Mouse (Mus musculus) hematopoietic multipotent progenitor cell, adult 10-12 weeks (in vitro differentiated cells): Measurements from ENCODE around the gene Mageb1. TPM values are rescaled to one million over a fixed set of nuclear protein-coding genes. Genes with fewer than 3 reads are reported as not detected.

Experiments
- polyA plus RNA-seq: library from polyadenylated mRNA; stranded (reverse); fragments of >175 nt; gene quantifications from 2 replicates; pipeline ENCODE4 v1.2.3, GENCODE M21; 2012; ENCODE audit warnings: low replicate concordance

The Mageb1 gene
- polyA plus RNA-seq, result not detected in 2 replicates

DNA sequence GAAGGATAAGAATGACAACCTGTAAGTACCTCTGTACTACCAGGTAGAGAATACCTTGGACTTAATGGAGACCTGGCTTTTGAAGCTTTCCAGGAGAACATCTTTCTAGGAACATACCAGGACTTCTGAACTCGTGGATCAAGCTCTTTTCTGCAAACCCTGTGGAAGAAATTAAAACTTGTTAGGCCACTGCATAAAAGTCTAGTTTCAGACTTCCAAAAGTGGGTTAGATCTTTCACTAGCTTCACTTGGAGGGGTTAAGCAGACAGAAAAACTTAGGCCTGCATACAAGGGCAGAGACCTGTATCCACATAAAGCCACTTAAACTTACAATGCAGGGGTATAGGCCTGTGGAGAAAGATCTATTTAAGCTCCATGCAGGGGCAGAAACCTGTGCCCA lies at the start of gene Mageb1:
Gene Mageb1 (minus strand): TSS at position 101 of the 400 bp plus-strand sequence.

Other genes with a start within 250 kb of the Mageb1 start
- gene Mageb5, start 233.3 kb downstream of the Mageb1 start, polyA plus RNA-seq, result not detected in 2 replicates